Mouse (Mus musculus) liver, embryonic 14.5 days (tissue): ENCODE measurements around the gene Prnp. TPM values are rescaled to one million over a fixed set of nuclear protein-coding genes. Genes with fewer than 3 reads are reported as not detected.

Experiments used
- ATAC-seq: fragments of 200-750 bp; cut with Nextera tagmentation; 2 replicates; pipeline ENCODE4 v1.8.0; 2017; ENCODE audit warnings: moderate number of reproducible peaks, mild to moderate bottlenecking, moderate library complexity; ENCODE audit not compliant: insufficient read depth
- DNase-seq, 3 experiments: peaks; one replicate each; pipeline ENCODE4 v3.0.0-alpha.2; 2012 to 2013; ENCODE audit warnings: low read depth in 3 of 3, low spot score in 3 of 3
- H3K27ac ChIP-seq: fragments of 300-500 bp; sonication (generic); 2 replicates; pipeline ENCODE4 v1.5.1; 2014; ENCODE audit warnings: moderate library complexity, mild to moderate bottlenecking, control low read depth, inconsistent platforms
- H3K27me3 ChIP-seq: fragments of 300-500 bp; sonication (generic); 2 replicates; pipeline ENCODE4 v1.6.1; 2014; ENCODE audit warnings: mild to moderate bottlenecking, low read length, moderate library complexity; ENCODE audit not compliant: control insufficient read depth, insufficient read depth
- H3K36me3 ChIP-seq: fragments of 300-500 bp; sonication (generic); replicated peaks from 2 replicates; pipeline ENCODE4 v1.6.1; 2014; ENCODE audit warnings: low read depth; ENCODE audit not compliant: control insufficient read depth, insufficient read depth
- H3K4me1 ChIP-seq, 2 experiments: fragments of 200-500 bp in 1 of 2; fragments of 300-500 bp in 1 of 2; sonication (generic) in 1 of 2; replicated peaks; 2 replicates each; pipeline ENCODE4 v1.6.1; 2012 to 2014; ENCODE audit warnings: antibody characterized with exemption in 1 of 2, inconsistent platforms in 1 of 2, low read length in 1 of 2; ENCODE audit not compliant: control insufficient read depth in 2 of 2, insufficient read depth in 2 of 2
- H3K4me2 ChIP-seq: fragments of 300-500 bp; sonication (generic); 2 replicates; pipeline ENCODE4 v1.6.1; 2014; ENCODE audit warnings: low read depth, mild to moderate bottlenecking, control low read depth, moderate library complexity
- H3K4me3 ChIP-seq, 2 experiments: fragments of 200-500 bp in 1 of 2; fragments of 300-500 bp in 1 of 2; sonication (generic) in 1 of 2; 2 replicates each; pipeline ENCODE4 v1.5.1; 2012 to 2014; ENCODE audit warnings: low read depth in 2 of 2, low read length in 2 of 2, mild to moderate bottlenecking in 2 of 2, control low read depth in 1 of 2, inconsistent platforms in 1 of 2, moderate library complexity in 1 of 2; ENCODE audit not compliant: insufficient read depth in 1 of 2
- H3K9ac ChIP-seq: fragments of 300-500 bp; sonication (generic); replicated peaks from 2 replicates; pipeline ENCODE4 v1.6.1; 2014; ENCODE audit warnings: mild to moderate bottlenecking, control low read depth, moderate library complexity
- H3K9me3 ChIP-seq: fragments of 300-500 bp; sonication (generic); 2 replicates; pipeline ENCODE4 v1.6.1; 2016; ENCODE audit warnings: low read length, mixed read lengths; ENCODE audit not compliant: control insufficient read depth
- CTCF ChIP-seq: IDR thresholded peaks from 2 replicates; pipeline ENCODE4 v1.5.1; 2016; ENCODE audit warnings: antibody characterized with exemption, low read depth, control low read depth
- EP300 ChIP-seq: IDR thresholded peaks from 2 replicates; pipeline ENCODE4 v1.6.1; 2016; ENCODE audit warnings: antibody characterized with exemption, low read depth
- WGBS: fragments of 180-500 bp; shearing (Covaris S2); extraction: QIAGEN DNeasy Blood & Tissue Kit; methylation state at CpG from one replicate; pipeline ENCODE4 v1.1.7; 2014; ENCODE audit not compliant: insufficient replicate concordance; 5-methylcytosine and 5-hydroxymethylcytosine counted together
- polyA plus RNA-seq, 2 experiments: library from polyadenylated mRNA; depleted of rRNA in 1 of 2; stranded (reverse) in 1 of 2; unstranded in 1 of 2; fragments of >200 nt; fragmentation: Nextera tagmentation in 1 of 2; extraction: Ambion mirVana in 1 of 2; gene quantifications; 2 replicates each; pipeline versions ENCODE4 v1.2.1 to v1.2.3; 2012 to 2014

Prnp gene
- polyA plus RNA-seq, 2 experiments, result 15.6 to 20.3 TPM

DNA sequence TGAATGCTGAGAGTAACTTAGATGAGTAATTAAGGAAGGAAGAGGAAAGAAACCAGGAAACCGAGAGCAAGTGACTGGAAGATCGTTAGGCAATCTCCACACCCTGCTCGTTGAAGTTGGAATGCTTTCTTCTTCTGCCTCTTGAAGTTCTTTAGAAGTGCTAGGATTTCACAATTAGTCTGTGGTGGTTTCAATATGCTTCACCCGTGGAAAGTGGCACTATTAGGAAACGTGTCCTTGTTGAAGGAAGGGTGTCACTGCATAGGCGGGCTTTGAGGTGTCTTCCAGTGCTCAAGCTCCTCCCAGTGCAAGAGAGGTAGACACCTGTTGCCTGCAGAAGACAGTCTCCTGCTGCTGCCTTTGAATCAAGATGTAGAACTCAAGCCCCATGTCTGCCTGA is 4.0 kb upstream of the Prnp start:
- no peaks in the 10 kb centered on the region for H3K27me3 ChIP-seq
- no peaks in the 10 kb centered on the region for H3K9me3 ChIP-seq
- no peaks in the 10 kb centered on the region for H3K36me3 ChIP-seq
- H3K4me3 ChIP-seq, result no peak overlapping the region
- H3K27ac ChIP-seq, result peak overlapping the region; percentile 89
- H3K4me1 ChIP-seq, result peaks cover 31 to 46% of the 10 kb centered on the region in 2 experiments
- H3K4me2 ChIP-seq, result peak overlapping the region; percentile 63
- ATAC-seq (no peak), DNase-seq (no peak)
- TF ChIP-seq CTCF (no peak), EP300 (no peak)
- WGBS, result 36% methylated on average over 6 of the region's 6 CpGs
- H3K9ac ChIP-seq, result no peak overlapping the region

DNA sequence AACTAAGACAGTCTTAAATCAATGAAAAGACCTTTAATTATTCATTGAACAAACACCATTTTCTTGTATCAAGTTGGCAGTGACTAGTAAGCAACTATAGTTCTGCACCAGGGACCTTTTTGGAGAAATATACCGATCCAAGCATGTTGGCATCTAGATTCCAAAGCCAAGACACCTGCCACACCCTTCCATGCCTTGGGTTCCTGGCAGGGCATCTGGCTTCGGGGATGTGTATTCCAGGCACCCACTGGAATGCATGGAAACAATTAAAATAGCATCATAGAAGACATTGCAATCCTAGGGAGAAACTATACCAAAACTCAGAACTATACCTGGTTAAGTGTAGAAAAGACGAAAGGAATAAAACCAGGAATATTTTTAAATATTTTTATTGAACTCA is 3.5 kb upstream of the Prnp start:
- TF ChIP-seq EP300, result no peak
- no peak for TF ChIP-seq CTCF
- Histone ChIP-seq H3K4me3 (no peak overlapping the region), H3K27ac (no peak overlapping the region), H3K4me1 (peaks cover 34 to 47% of the 10 kb centered on the region in 2 experiments), H3K9ac (no peak overlapping the region), H3K9me3 (no peaks in the 10 kb centered on the region), H3K4me2 (no peak overlapping the region), H3K27me3 (no peaks in the 10 kb centered on the region), H3K36me3 (no peaks in the 10 kb centered on the region)
- ATAC-seq, result no peak
- no peak for DNase-seq
- 86% methylated on average over 3 of the region's 3 CpGs for WGBS

DNA sequence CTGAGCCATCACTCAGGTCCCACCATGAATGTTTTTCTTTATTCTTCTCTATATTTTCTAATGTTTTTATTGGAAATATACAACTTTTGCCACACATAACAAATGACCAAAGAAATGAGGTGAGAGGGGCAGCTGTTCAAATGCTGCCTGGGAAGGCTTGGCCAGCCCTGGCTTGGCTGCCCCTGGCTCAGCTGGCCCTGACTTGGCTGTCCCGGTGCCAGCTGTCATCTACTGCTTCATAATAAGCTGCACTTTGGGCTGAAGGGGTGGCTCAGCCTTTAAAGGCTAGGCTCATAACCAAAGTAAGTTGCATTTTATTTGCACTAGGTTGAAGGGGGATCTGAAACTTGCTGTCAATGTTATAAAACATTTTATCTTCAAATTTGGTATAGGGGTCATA is 2.9 kb upstream of the Prnp start:
- DNase-seq, result no peak
- WGBS, result 58% methylated on average over 1 of the region's 1 CpGs
- no peak overlapping the region for H3K27ac ChIP-seq

DNA sequence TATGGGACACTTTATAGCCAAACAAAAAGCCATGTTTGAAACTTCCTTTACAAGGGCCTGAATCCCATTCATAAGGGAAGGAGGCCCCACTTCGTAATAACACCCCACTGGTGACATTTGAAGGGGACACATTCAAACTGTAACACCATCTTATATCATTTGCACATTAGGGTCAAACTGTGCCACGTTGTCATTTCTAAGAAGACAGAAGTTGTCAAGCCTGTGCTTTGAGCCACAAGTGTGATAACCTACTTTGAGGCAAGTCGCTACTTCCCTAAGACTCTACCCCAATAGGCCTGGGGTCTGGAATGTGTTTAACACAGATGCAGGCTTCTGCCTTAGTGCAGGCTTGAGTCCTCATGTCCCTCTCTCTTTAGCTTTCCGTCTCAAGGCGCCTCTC is 2.4 kb upstream of the Prnp start:
- H3K4me1 ChIP-seq, result peaks cover 34 to 49% of the 10 kb centered on the region in 2 experiments
- H3K9ac ChIP-seq, result no peak overlapping the region
- no peaks in the 10 kb centered on the region for H3K9me3 ChIP-seq
- ATAC-seq, result no peak
- H3K27ac ChIP-seq, result no peak overlapping the region
- H3K4me3 ChIP-seq, result no peak overlapping the region
- H3K36me3 ChIP-seq, result no peaks in the 10 kb centered on the region
- DNase-seq, result no peak
- H3K4me2 ChIP-seq, result no peak overlapping the region
- TF ChIP-seq CTCF (no peak), EP300 (no peak)
- WGBS, result 67% methylated on average over 5 of the region's 5 CpGs
- H3K27me3 ChIP-seq, result no peaks in the 10 kb centered on the region

More for the DNA sequence above, 2.9 kb upstream of the Prnp start:
- TF ChIP-seq EP300 (no peak), CTCF (no peak)
- Histone ChIP-seq H3K9me3 (no peaks in the 10 kb centered on the region), H3K9ac (no peak overlapping the region), H3K4me2 (no peak overlapping the region), H3K36me3 (no peaks in the 10 kb centered on the region), H3K27me3 (no peaks in the 10 kb centered on the region), H3K4me1 (peaks cover 34 to 49% of the 10 kb centered on the region in 2 experiments), H3K4me3 (no peak overlapping the region)
- ATAC-seq, result no peak

DNA sequence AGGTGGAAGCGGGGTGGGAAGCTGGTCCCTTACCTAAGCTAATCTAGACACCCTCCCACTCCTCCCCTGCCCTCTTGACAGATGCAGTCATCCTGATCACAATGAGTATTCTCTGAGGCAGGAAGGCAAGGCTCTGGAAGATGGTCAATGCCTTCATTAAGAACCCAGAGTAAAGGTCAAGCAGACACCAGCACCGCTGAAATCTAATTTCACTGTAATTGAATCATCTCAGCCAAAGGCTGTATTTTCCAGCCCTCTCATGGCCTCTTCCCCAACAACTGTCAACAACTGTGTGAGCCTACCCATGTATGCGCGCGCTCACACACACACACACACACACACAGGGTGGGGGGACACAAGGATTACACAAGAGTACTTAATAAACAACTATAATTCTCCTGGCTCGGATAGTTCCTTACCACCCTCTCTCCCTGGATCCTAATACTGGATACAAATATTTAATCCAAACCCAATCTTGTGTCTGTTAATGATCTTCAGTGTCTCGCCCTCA is 1.3 kb upstream of the Prnp start:
- Histone ChIP-seq H3K4me3 (no peak overlapping the region), H3K9me3 (no peaks in the 10 kb centered on the region), H3K4me1 (peaks cover 34 to 45% of the 10 kb centered on the region in 2 experiments), H3K27me3 (no peaks in the 10 kb centered on the region), H3K27ac (no peak overlapping the region), H3K36me3 (0 out of 2 replicates have a peak, but pooled peaks cover 2% of the 10 kb centered on the region), H3K9ac (no peak overlapping the region), H3K4me2 (no peak overlapping the region)
- no peak for TF ChIP-seq EP300
- no peak for TF ChIP-seq CTCF
- ATAC-seq (no peak), DNase-seq (no peak)
- 90% methylated on average over 7 of the region's 7 CpGs for WGBS
